Comparison of ENCODE assay signal across 13 mouse cellular contexts in genomic region chr11:61715130-61715529, GRCm38 (mm10). TPM values are rescaled to one million over a fixed set of nuclear protein-coding genes. Genes with fewer than 3 reads are reported as not detected.
DNase-seq lines count a peak whose midpoint lies in the region; ATAC-seq and TF ChIP-seq lines count a peak whose summit lies in the region.
"Had no signal": no experiment of that assay in that cellular context is flagged by ENCODE, and none has a peak within 500 bp of the region (broad histone marks: within the 10 kb centered on the region; RNA-seq: fewer than 3 reads in every experiment).

No protein-coding gene starts in this region.

- WGBS in embryonic facial prominence, embryonic 11.5 days, result 69% methylated on average over 6 of the region's 6 CpGs
- WGBS in embryonic facial prominence, embryonic 10.5 days, result 70% methylated on average over 6 of the region's 6 CpGs
- WGBS in intestine, embryonic 16.5 days, result 65% methylated on average over 6 of the region's 6 CpGs
- WGBS in intestine, postnatal 0 days, result 61% methylated on average over 6 of the region's 6 CpGs
- WGBS in lung, embryonic 14.5 days, result 61% methylated on average over 6 of the region's 6 CpGs
- WGBS in embryonic facial prominence, embryonic 12.5 days, result 73% methylated on average over 6 of the region's 6 CpGs

- H3K4me1 ChIP-seq in embryonic facial prominence, embryonic 11.5 days (ENCODE audit: control insufficient read depth, insufficient read depth, low read length), result no peaks in the 10 kb centered on the region
- H3K4me1 ChIP-seq in embryonic facial prominence, embryonic 10.5 days, result peaks cover 4% of the 10 kb centered on the region; the same call in 1 of the 2 replicates
- no peaks in the 10 kb centered on the region for H3K4me1 ChIP-seq in intestine, embryonic 16.5 days (ENCODE audit: control insufficient read depth, insufficient read depth, low read length)
- H3K4me1 ChIP-seq in intestine, postnatal 0 days (replicated peaks; ENCODE audit: control insufficient read depth, insufficient read depth, low read length), result no peaks in the 10 kb centered on the region
- H3K4me1 ChIP-seq in lung, embryonic 14.5 days (ENCODE audit: insufficient read depth), result no peaks in the 10 kb centered on the region
- H3K4me1 ChIP-seq in embryonic facial prominence, embryonic 12.5 days, result no peaks in the 10 kb centered on the region
- H3K4me1 ChIP-seq: heart, embryonic 15.5 days; stomach, embryonic 15.5 days had no signal

- no peaks in the 10 kb centered on the region for H3K9me3 ChIP-seq in embryonic facial prominence, embryonic 11.5 days (replicated peaks; ENCODE audit: control insufficient read depth, low read length)
- no peaks in the 10 kb centered on the region for H3K9me3 ChIP-seq in embryonic facial prominence, embryonic 10.5 days
- no peaks in the 10 kb centered on the region for H3K9me3 ChIP-seq in intestine, embryonic 16.5 days (ENCODE audit: control insufficient read depth, low read length)
- H3K9me3 ChIP-seq in intestine, postnatal 0 days (ENCODE audit: control insufficient read depth), result no peaks in the 10 kb centered on the region
- H3K9me3 ChIP-seq in lung, embryonic 14.5 days (ENCODE audit: low read depth, low read length), result no peaks in the 10 kb centered on the region
- no peaks in the 10 kb centered on the region for H3K9me3 ChIP-seq in embryonic facial prominence, embryonic 12.5 days
- H3K9me3 ChIP-seq: heart, embryonic 15.5 days; limb, embryonic 15.5 days; stomach, embryonic 15.5 days had no signal

- 0 out of 2 replicates have a peak, but pooled peaks have one; percentile 16 for ATAC-seq in embryonic facial prominence, embryonic 11.5 days (replicated peaks; ENCODE audit: insufficient number of reproducible peaks, low FRiP score, low TSS enrichment, low read depth)
- ATAC-seq in intestine, embryonic 16.5 days, result 0 out of 2 replicates have a peak, but pooled peaks have one; percentile 7
- no peak for ATAC-seq in intestine, postnatal 0 days
- no peak; the same call in 1 of the 2 replicates for ATAC-seq in lung, embryonic 14.5 days (ENCODE audit: insufficient read depth)
- ATAC-seq in embryonic facial prominence, embryonic 12.5 days (ENCODE audit: insufficient number of reproducible peaks, insufficient read depth, low FRiP score, low TSS enrichment), result 0 out of 2 replicates have a peak, but pooled peaks have one; percentile 19

- H3K9ac ChIP-seq in embryonic facial prominence, embryonic 11.5 days (replicated peaks; ENCODE audit: low read length), result no peak overlapping the region
- no peak overlapping the region for H3K9ac ChIP-seq in intestine, embryonic 16.5 days (ENCODE audit: low read depth, low read length)
- no peak overlapping the region for H3K9ac ChIP-seq in intestine, postnatal 0 days (ENCODE audit: low read depth, low read length)
- no peak overlapping the region for H3K9ac ChIP-seq in lung, embryonic 14.5 days
- H3K9ac ChIP-seq in embryonic facial prominence, embryonic 12.5 days, result no peak overlapping the region
- H3K9ac ChIP-seq: heart, embryonic 15.5 days; limb, embryonic 15.5 days; stomach, embryonic 15.5 days had no signal

- no peak overlapping the region for H3K4me2 ChIP-seq in embryonic facial prominence, embryonic 11.5 days (ENCODE audit: low read depth, low read length)
- no peak overlapping the region for H3K4me2 ChIP-seq in intestine, embryonic 16.5 days (ENCODE audit: low read depth, low read length)
- no peak overlapping the region for H3K4me2 ChIP-seq in intestine, postnatal 0 days (replicated peaks; ENCODE audit: low read depth)
- no peak overlapping the region for H3K4me2 ChIP-seq in lung, embryonic 14.5 days
- no peak overlapping the region for H3K4me2 ChIP-seq in embryonic facial prominence, embryonic 12.5 days (replicated peaks)
- H3K4me2 ChIP-seq: heart, embryonic 15.5 days; limb, embryonic 15.5 days; stomach, embryonic 15.5 days had no signal

- no peaks in the 10 kb centered on the region for H3K36me3 ChIP-seq in embryonic facial prominence, embryonic 11.5 days (replicated peaks; ENCODE audit: control insufficient read depth, insufficient read depth, low read depth, low read length)
- H3K36me3 ChIP-seq in embryonic facial prominence, embryonic 10.5 days (replicated peaks), result no peaks in the 10 kb centered on the region
- H3K36me3 ChIP-seq in intestine, embryonic 16.5 days (ENCODE audit: control insufficient read depth, insufficient read depth, low read length), result no peaks in the 10 kb centered on the region
- no peaks in the 10 kb centered on the region for H3K36me3 ChIP-seq in intestine, postnatal 0 days (ENCODE audit: control insufficient read depth, insufficient read depth)
- H3K36me3 ChIP-seq in lung, embryonic 14.5 days (ENCODE audit: insufficient read depth), result no peaks in the 10 kb centered on the region
- H3K36me3 ChIP-seq in embryonic facial prominence, embryonic 12.5 days, result no peaks in the 10 kb centered on the region
- H3K36me3 ChIP-seq: heart, embryonic 15.5 days; limb, embryonic 15.5 days; stomach, embryonic 15.5 days had no signal

- no peaks in the 10 kb centered on the region for H3K27me3 ChIP-seq in embryonic facial prominence, embryonic 11.5 days (ENCODE audit: control insufficient read depth, insufficient read depth, low read length)
- H3K27me3 ChIP-seq in embryonic facial prominence, embryonic 10.5 days (replicated peaks; ENCODE audit: low read depth, poor library complexity, severe bottlenecking), result no peaks in the 10 kb centered on the region; the same call in 1 of the 2 replicates
- no peaks in the 10 kb centered on the region for H3K27me3 ChIP-seq in intestine, embryonic 16.5 days (replicated peaks; ENCODE audit: control insufficient read depth, insufficient read depth, low read length)
- H3K27me3 ChIP-seq in intestine, postnatal 0 days (replicated peaks; ENCODE audit: control insufficient read depth, insufficient read depth, low read length), result no peaks in the 10 kb centered on the region
- no peaks in the 10 kb centered on the region for H3K27me3 ChIP-seq in lung, embryonic 14.5 days (ENCODE audit: insufficient read depth, low read length)
- H3K27me3 ChIP-seq in embryonic facial prominence, embryonic 12.5 days, result peaks cover 4% of the 10 kb centered on the region; the same call in 1 of the 2 replicates
- H3K27me3 ChIP-seq: limb, embryonic 15.5 days; stomach, embryonic 15.5 days had no signal

- no peak overlapping the region for H3K4me3 ChIP-seq in embryonic facial prominence, embryonic 11.5 days (ENCODE audit: low read depth, low read length)
- H3K4me3 ChIP-seq in embryonic facial prominence, embryonic 10.5 days, result no peak overlapping the region
- H3K4me3 ChIP-seq in intestine, embryonic 16.5 days (ENCODE audit: low read length), result no peak overlapping the region
- H3K4me3 ChIP-seq in intestine, postnatal 0 days (ENCODE audit: low read depth, low read length), result no peak overlapping the region
- H3K4me3 ChIP-seq in lung, embryonic 14.5 days (ENCODE audit: low read depth, low read length), result no peak overlapping the region
- no peak overlapping the region for H3K4me3 ChIP-seq in embryonic facial prominence, embryonic 12.5 days
- H3K4me3 ChIP-seq: heart, embryonic 15.5 days; limb, embryonic 15.5 days; stomach, embryonic 15.5 days had no signal

- no peak for TF ChIP-seq CTCF in intestine, postnatal 0 days (IDR thresholded peaks at IDR 0.05; ENCODE audit: low read depth)
- no peak for TF ChIP-seq CTCF in lung, embryonic 14.5 days (IDR thresholded peaks at IDR 0.05; ENCODE audit: low read depth)

- H3K27ac ChIP-seq in embryonic facial prominence, embryonic 11.5 days (replicated peaks; ENCODE audit: low read depth, low read length), result no peak overlapping the region
- H3K27ac ChIP-seq in embryonic facial prominence, embryonic 10.5 days (replicated peaks), result no peak overlapping the region
- no peak overlapping the region for H3K27ac ChIP-seq in intestine, embryonic 16.5 days (ENCODE audit: low read length)
- no peak overlapping the region for H3K27ac ChIP-seq in intestine, postnatal 0 days (ENCODE audit: low read depth, low read length)
- no peak overlapping the region for H3K27ac ChIP-seq in lung, embryonic 14.5 days (ENCODE audit: low read depth)
- H3K27ac ChIP-seq in embryonic facial prominence, embryonic 12.5 days, result no peak overlapping the region
- H3K27ac ChIP-seq: heart, embryonic 15.5 days; limb, embryonic 15.5 days; stomach, embryonic 15.5 days had no signal

- no peak for DNase-seq in embryonic facial prominence, embryonic 11.5 days (ENCODE audit: low spot score)
- DNase-seq in embryonic facial prominence, embryonic 10.5 days (ENCODE audit: low spot score), result no peak
- DNase-seq in lung, embryonic 14.5 days, result peak; percentile 11
- no peak for DNase-seq in lung, adult 18-20 months
- no peak for DNase-seq in gastrocnemius, postnatal 4 days (ENCODE audit: low spot score in 2 of 2)

RNA-seq across cellular contexts. Expression of gene Slc5a10, which starts 5.5 kb away (rescaled TPM):
- not detected in 2 replicates for polyA plus RNA-seq in embryonic facial prominence, embryonic 11.5 days (2014; fragmentation: Nextera tagmentation; extraction: Ambion mirVana)
- polyA plus RNA-seq in embryonic facial prominence, embryonic 10.5 days (2016; fragmentation: Nextera tagmentation; extraction: Ambion mirVana), result 0.14 TPM in 1 of 2 replicates, not detected in the other
- polyA plus RNA-seq in intestine, embryonic 16.5 days (2015; fragmentation: Nextera tagmentation; extraction: Ambion mirVana), result 0.07 and 0.11 TPM in 2 replicates
- 0.08 and 0.13 TPM in 2 replicates for polyA plus RNA-seq in intestine, postnatal 0 days (2015; fragmentation: Nextera tagmentation; extraction: Ambion mirVana)
- polyA plus RNA-seq in lung, embryonic 14.5 days (2014; fragmentation: Nextera tagmentation; extraction: Ambion mirVana), result not detected in 2 replicates
- polyA plus RNA-seq in embryonic facial prominence, embryonic 12.5 days (2016; fragmentation: Nextera tagmentation; extraction: Ambion mirVana), result 0.09 TPM in 1 of 2 replicates, not detected in the other
- not detected for total RNA-seq in gastrocnemius, postnatal 4 days (2021)
- total RNA-seq: MEL had no signal
- polyA plus RNA-seq: heart, embryonic 15.5 days; limb, embryonic 15.5 days; stomach, embryonic 15.5 days had no signal

RNA-seq across cellular contexts. Expression of gene Fam83g, which starts 31.2 kb away (rescaled TPM):
- 0.76 and 0.84 TPM in 2 replicates for polyA plus RNA-seq in embryonic facial prominence, embryonic 11.5 days (2014; fragmentation: Nextera tagmentation; extraction: Ambion mirVana)
- 2.2 and 2.3 TPM in 2 replicates for polyA plus RNA-seq in embryonic facial prominence, embryonic 10.5 days (2016; fragmentation: Nextera tagmentation; extraction: Ambion mirVana)
- polyA plus RNA-seq in intestine, embryonic 16.5 days (2015; fragmentation: Nextera tagmentation; extraction: Ambion mirVana), result 9.6 and 12.9 TPM in 2 replicates
- polyA plus RNA-seq in intestine, postnatal 0 days (2015; fragmentation: Nextera tagmentation; extraction: Ambion mirVana), result 20.7 and 21.9 TPM in 2 replicates
- polyA plus RNA-seq in lung, embryonic 14.5 days (2014; fragmentation: Nextera tagmentation; extraction: Ambion mirVana), result 2.1 and 2.2 TPM in 2 replicates
- 1.5 and 1.9 TPM in 2 replicates for polyA plus RNA-seq in embryonic facial prominence, embryonic 12.5 days (2016; fragmentation: Nextera tagmentation; extraction: Ambion mirVana)
- under 1 TPM; 0.34 to 0.36 TPM for total RNA-seq in gastrocnemius, postnatal 4 days (2021)
- total RNA-seq: layer of hippocampus, postnatal 36 days had no signal

RNA-seq across cellular contexts. Expression of gene Prpsap2, which starts 46.8 kb away (rescaled TPM):
- 33.1 and 36.9 TPM in 2 replicates for polyA plus RNA-seq in embryonic facial prominence, embryonic 11.5 days (2014; fragmentation: Nextera tagmentation; extraction: Ambion mirVana)
- polyA plus RNA-seq in embryonic facial prominence, embryonic 10.5 days (2016; fragmentation: Nextera tagmentation; extraction: Ambion mirVana), result 34.9 and 37.4 TPM in 2 replicates
- 25.0 and 26.3 TPM in 2 replicates for polyA plus RNA-seq in intestine, embryonic 16.5 days (2015; fragmentation: Nextera tagmentation; extraction: Ambion mirVana)
- polyA plus RNA-seq in intestine, postnatal 0 days (2015; fragmentation: Nextera tagmentation; extraction: Ambion mirVana), result 15.1 and 16.8 TPM in 2 replicates
- polyA plus RNA-seq in lung, embryonic 14.5 days (2014; fragmentation: Nextera tagmentation; extraction: Ambion mirVana), result 26.7 and 28.6 TPM in 2 replicates
- polyA plus RNA-seq in embryonic facial prominence, embryonic 12.5 days (2016; fragmentation: Nextera tagmentation; extraction: Ambion mirVana), result 34.8 and 34.9 TPM in 2 replicates
- 10 to 100 TPM; 12.2 to 12.9 TPM for total RNA-seq in gastrocnemius, postnatal 4 days (2021)

Comparison
In these comparisons a context has a peak if more than half of its experiments do, and no peak if none do; other contexts are left out.
1. ATAC-seq: peak in embryonic facial prominence, embryonic 11.5 days (single experiment), intestine, embryonic 16.5 days (single experiment) and embryonic facial prominence, embryonic 12.5 days (single experiment); none in intestine, postnatal 0 days (single experiment) and lung, embryonic 14.5 days (single experiment).